Mouse (Mus musculus) CD4-positive, CD25-positive, alpha-beta regulatory T cell, adult 4 months (primary cell): Measurements from ENCODE around the gene Fcrl6. TPM values are rescaled to one million over a fixed set of nuclear protein-coding genes. Genes with fewer than 3 reads are reported as not detected.

ENCODE experiments used
- ATAC-seq: one replicate; pipeline ENCODE4 v1.8.0; 2017
- polyA plus RNA-seq, 2 experiments: library from polyadenylated mRNA; unstranded; fragments of 100-300 nt; shearing (Covaris generic); gene quantifications; one replicate each; pipeline ENCODE4 v1.2.1; 2017

The Fcrl6 gene
- polyA plus RNA-seq, 2 experiments from 2014 or later, result not detected

GRCm38 (mm10) chr1:172612745-172613144 is 10.4 kb upstream of the Fcrl6 start:
- no peak for ATAC-seq

GRCm38 (mm10) chr1:172611304-172611703 is 9.0 kb upstream of the Fcrl6 start:
- no peak for ATAC-seq

GRCm38 (mm10) chr1:172594495-172594894 is 7.9 kb downstream of the Fcrl6 start:
- no peak for ATAC-seq

GRCm38 (mm10) chr1:172593956-172594355 is 8.4 kb downstream of the Fcrl6 start:
- ATAC-seq, result no peak

- ATAC-seq, result no peak
Observed at GRCm38 (mm10) chr1:172593321-172593720, 9.0 kb downstream of the Fcrl6 start.

GRCm38 (mm10) chr1:172590385-172590784 is 12.0 kb downstream of the Fcrl6 start, which contains the start of gene Slamf8:
Slamf8 (minus strand) TSS chr1:172590568.
- peak; percentile 26 for ATAC-seq

GRCm38 (mm10) chr1:172585612-172586567 is 16.5 kb downstream of the Fcrl6 start:
- ATAC-seq, result no peak

GRCm38 (mm10) chr1:172585026-172585425 is 17.3 kb downstream of the Fcrl6 start:
- no peak for ATAC-seq

- ATAC-seq, result no peak
Observed at GRCm38 (mm10) chr1:172584271-172584670, 18.1 kb downstream of the Fcrl6 start.

- no peak for ATAC-seq
Observed at GRCm38 (mm10) chr1:172582436-172582835, 19.9 kb downstream of the Fcrl6 start.

- ATAC-seq, result no peak
Observed at GRCm38 (mm10) chr1:172580116-172580515, 22.2 kb downstream of the Fcrl6 start.

- no peak for ATAC-seq
Observed at GRCm38 (mm10) chr1:172567758-172568157, 34.6 kb downstream of the Fcrl6 start.

- no peak for ATAC-seq
Observed at GRCm38 (mm10) chr1:172566131-172566530, 36.2 kb downstream of the Fcrl6 start.

- peak; percentile 9 for ATAC-seq
Observed at GRCm38 (mm10) chr1:172563465-172563828, 38.9 kb downstream of the Fcrl6 start.

- ATAC-seq, result peak; percentile 82
Observed at GRCm38 (mm10) chr1:172562641-172563464, 39.5 kb downstream of the Fcrl6 start.

- no peak for ATAC-seq
Observed at GRCm38 (mm10) chr1:172555638-172556037, 46.7 kb downstream of the Fcrl6 start, which contains the start of gene Vsig8. Vsig8 (plus strand) TSS chr1:172555938.

GRCm38 (mm10) chr1:172552623-172553022 is 49.7 kb downstream of the Fcrl6 start:
- no peak for ATAC-seq

- ATAC-seq, result no peak
Observed at GRCm38 (mm10) chr1:172551009-172551408, 51.3 kb downstream of the Fcrl6 start.

- peak; percentile 77 for ATAC-seq
Observed at GRCm38 (mm10) chr1:172550551-172550951, 51.8 kb downstream of the Fcrl6 start.

- ATAC-seq, result no peak
Observed at GRCm38 (mm10) chr1:172549717-172550116, 52.6 kb downstream of the Fcrl6 start.

GRCm38 (mm10) chr1:172549314-172549713 is 53.0 kb downstream of the Fcrl6 start:
- ATAC-seq, result no peak

- peak; percentile 87 for ATAC-seq
Observed at GRCm38 (mm10) chr1:172548501-172548900, 53.9 kb downstream of the Fcrl6 start.
